Mouse (Mus musculus) liver, embryonic 14.5 days (tissue): Measurements from ENCODE around the gene Prdm11.

ENCODE experiments used
- CTCF ChIP-seq: IDR thresholded peaks from 2 replicates; pipeline ENCODE4 v1.5.1; 2016; ENCODE audit warnings: antibody characterized with exemption, low read depth, control low read depth
- EP300 ChIP-seq: IDR thresholded peaks from 2 replicates; pipeline ENCODE4 v1.6.1; 2016; ENCODE audit warnings: antibody characterized with exemption, low read depth

GRCm38 (mm10) chr2:93013415-93014092, 32.4 kb downstream of the Prdm11 start:
- TF ChIP-seq CTCF (no peak), EP300 (no peak)
